Mouse (Mus musculus) NIH3T3 (cell line): ENCODE results near the gene Trpt1.
A peak's percentile ranks its signal among the peaks of the same experiment; 100 is the strongest.
"Not testable (repeated sequence)": the region's sequence is repeated elsewhere in the genome, so short reads cannot be mapped to it uniquely, and the experiment has no call there.

ENCODE experiments used
- DNase-seq: peaks from one replicate; pipeline ENCODE4 v3.0.0-alpha.2; 2012; ENCODE audit warnings: low read depth

The Trpt1 gene

GRCm38 (mm10) chr19:6975537-6976521 lies 20.1 kb upstream of the Trpt1 start, which contains the start of gene Plcb3:
Gene Plcb3, minus strand, starts transcription at chr19:6976470.
- peak; percentile 84 for DNase-seq

GRCm38 (mm10) chr19:6977759-6978638 lies 17.9 kb upstream of the Trpt1 start:
- DNase-seq = no peak

GRCm38 (mm10) chr19:6978639-6978974 lies 17.3 kb upstream of the Trpt1 start:
- no peak for DNase-seq

DNA sequence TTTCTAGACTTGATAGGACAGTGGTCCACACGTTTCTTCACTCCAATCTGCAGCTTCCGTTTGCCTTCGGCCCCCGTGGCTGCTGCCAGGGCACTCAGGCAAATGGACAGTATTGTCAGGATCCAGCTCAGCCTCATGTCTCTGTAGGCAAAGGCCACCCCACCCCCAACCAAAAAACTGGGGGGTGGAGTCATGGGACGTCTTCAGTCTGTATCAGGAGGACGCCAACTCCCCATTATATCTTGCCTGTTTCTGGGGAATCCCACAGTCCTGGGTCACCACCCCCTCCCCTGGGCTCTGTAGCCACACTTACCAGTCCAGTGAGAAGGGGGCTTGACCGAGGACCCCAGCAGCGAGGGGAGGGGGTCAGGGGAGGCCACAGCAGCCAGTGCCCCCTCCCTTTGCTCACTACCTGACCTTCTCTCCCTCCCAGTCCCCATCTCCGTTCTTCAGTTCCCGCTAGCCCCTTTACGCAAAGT lies 16.9 kb upstream of the Trpt1 start:
- peak; percentile 71 for DNase-seq

GRCm38 (mm10) chr19:6979486-6980380 lies 16.2 kb upstream of the Trpt1 start:
- DNase-seq = peak; percentile 100

DNA sequence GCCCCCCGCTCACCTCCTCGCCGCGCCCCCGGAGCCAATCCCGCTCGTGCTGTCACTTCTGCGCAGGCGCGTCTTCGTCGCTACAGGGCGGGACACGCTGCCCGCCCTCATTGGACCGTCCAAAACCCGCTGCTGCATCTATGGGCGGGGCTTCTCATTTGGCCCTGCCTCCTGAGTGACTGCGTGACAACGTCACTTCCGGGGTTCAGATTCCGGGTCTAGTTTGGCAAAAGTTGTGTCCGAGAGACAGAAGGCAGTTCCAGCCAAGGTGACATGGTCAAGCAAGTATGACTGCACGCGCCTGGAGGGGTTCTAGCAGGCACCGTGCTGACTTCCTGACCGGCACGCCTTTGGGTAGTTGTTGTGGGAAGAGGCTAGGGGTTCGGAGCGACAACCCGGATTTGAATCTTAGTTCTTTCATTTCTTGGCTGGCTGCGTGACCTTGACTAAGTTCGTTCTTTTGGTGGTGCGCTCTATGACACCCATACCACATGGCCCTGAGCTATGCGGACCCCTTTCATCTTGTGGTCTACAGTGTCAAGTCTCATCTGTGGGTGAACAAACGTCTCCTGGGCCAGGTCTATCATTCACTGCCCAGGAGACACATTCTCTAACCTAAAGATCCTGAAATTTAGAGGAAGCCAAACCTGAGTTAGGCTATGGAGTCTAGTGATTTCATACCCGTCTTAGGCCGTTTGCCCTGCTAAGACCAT lies 15.4 kb upstream of the Trpt1 start, which contains the start of gene Fkbp2:
Fkbp2 (minus strand) TSS at position 121 of the 713 bp plus-strand sequence.
- DNase-seq = peak; percentile 100

- DNase-seq = no peak
Measured at GRCm38 (mm10) chr19:6981465-6981864, 14.5 kb upstream of the Trpt1 start.

- no peak for DNase-seq
Measured at GRCm38 (mm10) chr19:6983621-6984020, 12.3 kb upstream of the Trpt1 start.

DNA sequence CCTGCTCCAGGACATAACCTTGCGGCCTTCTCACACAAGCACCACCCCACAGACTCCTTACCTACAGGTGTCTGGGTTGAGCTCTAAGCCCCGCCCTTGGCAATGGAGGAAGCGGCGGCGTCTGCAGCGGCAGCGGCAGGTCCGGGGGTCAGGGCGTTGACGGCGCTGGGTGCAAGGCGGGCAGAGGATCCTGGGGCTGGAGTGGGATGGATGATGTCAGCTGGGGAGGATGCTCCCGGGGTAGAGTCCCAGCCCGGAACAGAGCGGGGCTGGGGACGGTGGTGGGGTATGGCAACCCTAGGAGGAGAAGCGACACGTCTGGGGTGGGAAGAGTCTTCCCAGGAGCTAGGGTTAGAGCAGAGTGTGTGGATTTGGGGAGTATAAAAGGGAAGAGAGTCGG lies 10.6 kb upstream of the Trpt1 start:
- DNase-seq = no peak

GRCm38 (mm10) chr19:6985951-6986708 lies 9.8 kb upstream of the Trpt1 start:
- DNase-seq = no peak

DNA sequence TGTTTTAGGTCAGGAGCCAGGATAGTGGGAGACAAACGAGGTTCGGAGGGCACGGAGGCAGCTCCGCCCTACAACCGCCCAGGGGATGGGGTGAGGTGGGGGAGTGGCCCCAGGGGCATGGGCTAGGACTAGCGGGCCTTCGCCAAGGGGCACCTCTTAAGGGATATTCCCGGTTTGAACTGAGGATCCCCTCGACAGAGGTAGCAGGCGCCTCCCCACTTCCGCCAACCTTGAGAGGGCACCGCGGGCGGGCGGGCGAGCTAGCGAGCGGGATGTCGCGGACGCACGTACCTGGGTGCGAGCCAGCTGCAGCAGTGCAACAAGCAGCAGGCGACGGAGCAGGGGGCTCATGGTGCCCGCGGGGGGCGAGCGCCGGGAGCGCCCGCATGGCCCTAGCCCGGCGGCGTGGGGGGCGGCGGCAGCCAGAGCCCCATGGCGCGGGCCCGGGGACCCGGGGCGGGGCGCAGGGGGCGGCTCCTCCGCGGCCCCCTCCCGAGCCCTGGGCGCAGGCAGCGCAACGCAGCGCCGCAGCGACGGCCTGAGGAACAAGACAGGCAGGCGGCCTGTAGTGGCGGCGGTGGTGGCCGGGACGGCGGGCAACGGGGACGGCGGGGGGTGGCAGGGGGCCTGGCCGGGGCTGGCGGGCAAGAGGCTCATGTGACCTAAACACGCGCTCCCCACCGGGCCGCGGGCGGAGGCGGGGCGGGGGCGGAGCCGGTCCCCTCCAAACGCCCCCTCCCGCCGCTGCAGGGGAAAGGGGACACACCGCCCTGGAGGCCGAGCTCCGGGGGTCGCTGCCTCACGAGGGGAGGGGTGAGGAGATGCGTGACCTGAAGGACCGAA lies 8.6 kb upstream of the Trpt1 start, which contains the start of gene Vegfb:
Vegfb (minus strand) TSS at position 591 of the 843 bp plus-strand sequence.
- DNase-seq = peak; percentile 78

DNA sequence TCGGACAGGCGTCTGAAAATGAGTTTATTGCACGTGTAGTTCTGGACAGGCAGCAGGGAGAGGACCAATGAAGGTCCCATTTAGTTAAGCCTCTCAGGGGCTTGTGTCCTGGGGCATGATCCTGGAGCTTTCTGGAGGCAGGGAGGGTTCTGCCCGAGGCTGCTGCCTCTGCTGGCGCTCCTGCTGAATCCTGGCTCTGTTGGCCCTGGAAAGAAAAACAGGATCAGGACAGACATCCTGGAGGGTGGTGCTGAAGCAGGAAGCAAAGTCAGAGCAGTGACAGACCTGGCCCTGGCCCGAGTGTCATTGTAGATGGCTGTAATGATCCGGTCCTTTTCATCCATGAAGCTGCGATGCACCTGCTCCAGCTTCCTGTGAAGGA lies 8.0 kb upstream of the Trpt1 start:
- DNase-seq = no peak

- no peak for DNase-seq
Measured at GRCm38 (mm10) chr19:6989251-6989650, 6.7 kb upstream of the Trpt1 start.

GRCm38 (mm10) chr19:6990712-6991111 lies 5.2 kb upstream of the Trpt1 start:
- no peak for DNase-seq

DNA sequence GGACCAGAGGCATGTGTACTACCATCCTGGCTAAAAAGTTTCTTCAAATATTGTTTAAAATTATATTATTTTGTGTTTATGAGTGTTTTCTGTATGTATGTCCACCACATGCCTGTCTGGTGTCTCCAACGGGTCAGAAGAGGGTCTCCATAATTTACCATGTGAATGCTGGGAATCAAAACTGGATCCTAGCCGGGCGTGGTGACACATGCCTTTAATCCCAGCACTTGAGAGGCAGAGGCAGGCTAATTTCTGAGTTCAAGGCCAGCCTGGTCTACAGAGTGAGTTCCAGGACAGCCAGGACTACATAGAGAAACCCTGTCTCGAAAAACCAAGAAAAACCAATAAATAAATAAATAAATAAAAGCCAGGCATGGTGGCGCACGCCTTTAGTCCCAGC lies 4.8 kb upstream of the Trpt1 start:
- DNase-seq = not testable (repeated sequence)

GRCm38 (mm10) chr19:6992011-6992858 lies 3.7 kb upstream of the Trpt1 start, which contains the start of gene Dnajc4:
Gene Dnajc4, minus strand, starts transcription at chr19:6992572.
- peak; percentile 98 for DNase-seq

- DNase-seq = no peak
Measured at GRCm38 (mm10) chr19:6993011-6993770, 2.7 kb upstream of the Trpt1 start.
